Mouse (Mus musculus) MEL (cell line): ENCODE measurements around the gene Fubp3. TPM values are rescaled to one million over a fixed set of nuclear protein-coding genes. Genes with fewer than 3 reads are reported as not detected.

Experiments
- DNase-seq: peaks from one replicate; pipeline ENCODE4 v3.0.0; 2011; ENCODE audit warnings: low read depth, low spot score
- H3K27ac ChIP-seq: 2 replicates; pipeline ENCODE4 v1.5.1; 2012; ENCODE audit warnings: low read depth, mild to moderate bottlenecking, control low read depth, low read length, moderate library complexity; ENCODE audit not compliant: control insufficient read depth
- H3K27me3 ChIP-seq, 2 experiments: fragments of 150-350 bp in 1 of 2; sonication (generic) in 1 of 2; 2 replicates each; pipeline ENCODE4 v1.6.1; 2012; ENCODE audit warnings: low read length in 2 of 2, mild to moderate bottlenecking in 2 of 2, improper control_type of control experiment in 1 of 2, moderate library complexity in 1 of 2; ENCODE audit not compliant: insufficient read depth in 2 of 2, control insufficient read depth in 1 of 2
- H3K36me3 ChIP-seq, 2 experiments: 2 replicates each; pipeline ENCODE4 v1.6.1; 2012 to 2014; ENCODE audit warnings: low read length in 2 of 2, improper control_type of control experiment in 1 of 2, inconsistent platforms in 1 of 2, mild to moderate bottlenecking in 1 of 2; ENCODE audit not compliant: insufficient read depth in 2 of 2, control insufficient read depth in 1 of 2
- H3K4me1 ChIP-seq, 2 experiments: fragments of 150-350 bp in 1 of 2; sonication (generic) in 1 of 2; 2 replicates each; pipeline ENCODE4 v1.6.1; 2012; ENCODE audit warnings: low read length in 2 of 2, improper control_type of control experiment in 1 of 2, mild to moderate bottlenecking in 1 of 2; ENCODE audit not compliant: insufficient read depth in 2 of 2, control insufficient read depth in 1 of 2
- H3K4me3 ChIP-seq, 2 experiments: fragments of 150-350 bp in 1 of 2; sonication (generic) in 1 of 2; 2 replicates each; pipeline ENCODE4 v1.5.1; 2012; ENCODE audit warnings: low read depth in 2 of 2, low read length in 2 of 2, mild to moderate bottlenecking in 2 of 2, moderate library complexity in 2 of 2, control low read depth in 1 of 2, improper control_type of control experiment in 1 of 2; ENCODE audit not compliant: control insufficient read depth in 1 of 2, insufficient read depth in 1 of 2
- H3K79me2 ChIP-seq: 2 replicates; pipeline ENCODE4 v1.6.1; 2012; ENCODE audit warnings: mild to moderate bottlenecking, low read length, moderate library complexity; ENCODE audit not compliant: control insufficient read depth, poor library complexity, insufficient read depth
- H3K9ac ChIP-seq: 2 replicates; pipeline ENCODE4 v1.6.1; 2012; ENCODE audit warnings: low read depth, mild to moderate bottlenecking, control low read depth, low read length, moderate library complexity; ENCODE audit not compliant: control insufficient read depth, poor library complexity, severe bottlenecking
- H3K9me3 ChIP-seq: fragments of 150-350 bp; sonication (generic); replicated peaks from 2 replicates; pipeline ENCODE4 v1.6.1; 2012; ENCODE audit warnings: mild to moderate bottlenecking, low read length, improper control_type of control experiment, moderate library complexity; ENCODE audit not compliant: insufficient read depth
- BHLHE40 ChIP-seq: IDR thresholded peaks from 2 replicates; pipeline ENCODE4 v1.6.1; 2012; ENCODE audit warnings: low read depth, mild to moderate bottlenecking, inconsistent platforms, low read length, improper control_type of control experiment, borderline replicate concordance
- CHD2 ChIP-seq: IDR thresholded peaks from 2 replicates; pipeline ENCODE4 v1.6.1; 2011; ENCODE audit warnings: low read length, improper control_type of control experiment
- CTCF ChIP-seq, 3 experiments: IDR thresholded peaks in 2 of 3; conservative IDR thresholded peaks in 1 of 3; 2 replicates each; pipeline ENCODE4 v1.5.1; 2011 to 2012; ENCODE audit warnings: low read length in 3 of 3, low read depth in 2 of 3, mild to moderate bottlenecking in 2 of 3, improper control_type of control experiment in 1 of 3, inconsistent platforms in 1 of 3, mixed read lengths in 1 of 3, moderate library complexity in 1 of 3; ENCODE audit not compliant: control insufficient read depth in 1 of 3, insufficient read depth in 1 of 3, poor library complexity in 1 of 3, severe bottlenecking in 1 of 3
- EP300 ChIP-seq, 2 experiments: IDR thresholded peaks; 2 replicates each; pipeline ENCODE4 v1.6.1; 2011; ENCODE audit warnings: improper control_type of control experiment in 2 of 2, low read length in 2 of 2, low read depth in 1 of 2, mild to moderate bottlenecking in 1 of 2
- MAFK ChIP-seq: IDR thresholded peaks from 2 replicates; pipeline ENCODE4 v1.6.1; 2011; ENCODE audit warnings: low read depth, mild to moderate bottlenecking, low read length, improper control_type of control experiment, borderline replicate concordance
- MEF2A ChIP-seq: IDR thresholded peaks from 2 replicates; pipeline ENCODE4 v1.6.1; 2014; ENCODE audit warnings: low read depth, mild to moderate bottlenecking, inconsistent platforms, low read length, improper control_type of control experiment; ENCODE audit not compliant: poor library complexity, insufficient replicate concordance, severe bottlenecking; ENCODE audit errors: extremely low read depth
- POLR2AphosphoS5 ChIP-seq: IDR thresholded peaks from 2 replicates; pipeline ENCODE4 v1.6.1; 2012; ENCODE audit warnings: low read depth, borderline replicate concordance, mild to moderate bottlenecking, inconsistent platforms, low read length, moderate library complexity, mixed read lengths
- SIN3A ChIP-seq: IDR thresholded peaks from 2 replicates; pipeline ENCODE4 v1.6.1; 2012; ENCODE audit warnings: low read length, improper control_type of control experiment, inconsistent platforms
- TBP ChIP-seq: IDR thresholded peaks from 2 replicates; pipeline ENCODE4 v1.8.0; 2011; ENCODE audit warnings: low read depth, low read length, improper control_type of control experiment
- TCF12 ChIP-seq: IDR thresholded peaks from 2 replicates; pipeline ENCODE4 v1.6.1; 2014; ENCODE audit warnings: low read depth, mild to moderate bottlenecking, inconsistent platforms, low read length, improper control_type of control experiment, moderate library complexity
- USF1 ChIP-seq: IDR thresholded peaks from 2 replicates; pipeline ENCODE4 v1.6.1; 2014; ENCODE audit warnings: low read depth, mild to moderate bottlenecking, inconsistent platforms, low read length, improper control_type of control experiment, moderate library complexity
- ZC3H11A ChIP-seq: IDR thresholded peaks from 2 replicates; pipeline ENCODE4 v1.6.1; 2012; ENCODE audit warnings: low read depth, mild to moderate bottlenecking, inconsistent platforms, low read length, improper control_type of control experiment
- ZKSCAN1 ChIP-seq: IDR thresholded peaks from 2 replicates; pipeline ENCODE4 v1.6.1; 2012; ENCODE audit warnings: low read depth, mild to moderate bottlenecking, inconsistent platforms, low read length, improper control_type of control experiment, moderate library complexity
- polyA plus RNA-seq, 2 experiments: library from polyadenylated mRNA; stranded (reverse) in 1 of 2; unstranded in 1 of 2; fragments of >175 nt in 1 of 2; fragments of >200 nt in 1 of 2; gene quantifications; 2 replicates each; pipeline versions ENCODE4 v1.2.1 to v1.2.4; 2012; ENCODE audit warnings: low replicate concordance in 2 of 2, low read depth in 1 of 2; ENCODE audit not compliant: insufficient read length in 2 of 2, insufficient read depth in 1 of 2, missing spikeins in 1 of 2
- total RNA-seq: library from RNA; depleted of rRNA; stranded (reverse); fragments of 300-350 nt; gene quantifications from 2 replicates; pipeline ENCODE4 v1.2.3, GENCODE M21; 2012

The Fubp3 gene
- total and polyA plus RNA-seq, 3 experiments: 44.7 to 80.0 TPM; not detected in 1

DNA sequence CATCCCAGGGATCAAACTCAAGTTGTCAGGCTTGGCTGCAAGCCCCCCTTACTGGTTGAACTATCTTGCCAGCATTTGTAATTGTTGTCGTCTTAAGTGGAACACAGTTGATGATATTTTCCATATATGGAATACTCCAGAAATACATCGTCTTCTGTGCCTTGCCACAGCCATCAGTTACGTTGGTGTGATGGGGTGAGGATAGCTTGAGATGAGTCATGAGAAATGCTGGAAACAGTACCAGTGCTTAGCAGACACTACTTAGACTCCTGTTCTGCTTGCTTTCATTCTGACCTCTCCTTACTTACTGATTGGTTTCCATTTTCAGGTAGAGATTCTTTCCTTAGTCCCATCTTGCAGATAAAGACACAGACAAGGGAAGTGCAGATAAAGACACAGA is 61.1 kb downstream of the Fubp3 start:
- DNase-seq: no peak
- Histone ChIP-seq H3K9me3 (no peaks in the 10 kb centered on the region), H3K27ac (no peak overlapping the region), H3K36me3 (no peaks in the 10 kb centered on the region), H3K27me3 (no peaks in the 10 kb centered on the region; a peak in 1 of 4 replicates), H3K4me3 (no peak overlapping the region), H3K4me1 (no peaks in the 10 kb centered on the region), H3K9ac (no peak overlapping the region), H3K79me2 (no peaks in the 10 kb centered on the region)
- TF ChIP-seq BHLHE40 (no peak), ZKSCAN1 (no peak), TCF12 (no peak), SIN3A (no peak), TBP (no peak), EP300 (IDR thresholded peaks at IDR 0.05; ENCODE audit: low read depth in 1 of 2, low read length in 2 of 2) (no peak), USF1 (no peak), MAFK (no peak)

DNA sequence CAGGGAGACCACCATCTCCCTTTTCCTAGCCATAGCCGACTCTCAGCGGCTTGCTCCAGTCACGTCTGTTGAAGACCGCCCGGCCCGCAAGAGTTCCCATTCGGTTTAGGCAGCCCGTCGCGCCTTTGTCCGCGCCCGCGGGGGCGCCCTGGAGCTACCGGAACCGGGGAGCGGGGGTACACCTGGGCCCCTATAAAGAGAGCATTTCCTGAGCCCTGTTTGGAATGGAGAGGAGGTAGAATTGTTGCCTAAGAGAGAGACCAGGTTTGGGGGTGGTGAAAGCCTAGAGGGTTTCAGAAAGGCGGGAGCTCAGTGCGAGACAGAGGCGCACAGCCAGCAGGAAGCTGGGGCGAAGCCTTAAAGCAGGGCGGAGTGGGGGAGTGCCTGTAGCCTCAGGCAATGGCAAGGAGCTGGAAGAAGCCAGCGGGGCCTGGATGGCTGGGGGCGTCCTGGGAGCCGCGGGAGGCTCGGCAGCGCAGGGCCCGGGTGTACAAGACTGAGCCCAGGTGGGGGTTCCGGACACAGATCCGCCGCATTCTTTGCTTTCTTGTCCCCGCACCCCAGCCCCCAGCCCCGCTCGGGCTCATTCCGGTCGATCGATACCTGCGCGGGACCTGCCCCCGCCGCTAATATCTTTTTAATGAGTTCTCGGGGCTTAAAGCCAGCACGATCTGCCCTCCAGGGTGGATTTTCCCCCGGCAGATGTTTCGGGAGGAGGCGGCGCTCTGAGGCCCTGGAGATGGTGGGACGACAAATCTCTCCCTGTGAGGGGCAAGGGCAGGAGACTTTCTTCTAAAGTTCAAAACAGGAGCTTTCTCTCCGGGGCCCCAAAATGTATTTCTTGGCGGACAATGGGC is 63.1 kb downstream of the Fubp3 start:
- DNase-seq: no peak
- Histone ChIP-seq H3K27me3 (no peaks in the 10 kb centered on the region), H3K27ac (no peak overlapping the region), H3K9ac (no peak overlapping the region), H3K4me1 (no peaks in the 10 kb centered on the region), H3K4me3 (no peak overlapping the region), H3K9me3 (no peaks in the 10 kb centered on the region), H3K36me3 (no peaks in the 10 kb centered on the region), H3K79me2 (no peaks in the 10 kb centered on the region)
- TF ChIP-seq POLR2AphosphoS5 (no peak), ZC3H11A (no peak)

DNA sequence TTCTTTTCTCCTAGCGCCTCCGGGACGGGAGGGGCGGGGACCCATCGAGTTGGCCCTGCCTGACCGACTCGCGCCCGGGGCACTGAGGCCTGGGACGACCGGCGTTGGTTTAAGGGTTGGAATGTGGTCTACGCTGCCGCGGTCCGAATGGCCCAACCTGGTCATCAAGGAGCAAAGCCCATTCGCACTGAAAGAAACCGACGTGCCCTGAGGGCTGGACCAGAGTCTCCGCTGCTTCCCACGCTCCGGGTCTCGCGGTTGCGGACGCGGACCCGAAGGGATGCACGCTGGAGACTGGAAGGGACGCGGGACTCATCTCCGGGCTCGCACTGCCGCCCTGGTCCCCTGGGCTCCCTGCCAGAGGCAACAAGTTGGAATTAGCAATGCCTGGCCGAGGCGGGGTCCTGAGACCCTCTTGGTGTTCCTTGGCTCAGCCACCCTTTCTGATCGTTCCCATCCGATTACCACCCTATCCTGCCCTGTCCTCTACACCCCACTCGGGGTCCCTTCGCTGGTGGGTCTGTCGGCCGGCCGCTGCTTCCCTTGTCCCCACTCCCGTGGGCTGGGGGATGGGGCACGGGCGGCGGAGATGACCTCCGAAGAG is 63.8 kb downstream of the Fubp3 start:
- Histone ChIP-seq H3K79me2 (no peaks in the 10 kb centered on the region), H3K27ac (no peak overlapping the region), H3K9ac (no peak overlapping the region), H3K9me3 (no peaks in the 10 kb centered on the region), H3K4me1 (no peaks in the 10 kb centered on the region), H3K27me3 (no peaks in the 10 kb centered on the region), H3K36me3 (no peaks in the 10 kb centered on the region), H3K4me3 (no peak overlapping the region)
- no peak for DNase-seq
- TF ChIP-seq CHD2 (no peak), POLR2AphosphoS5 (no peak), CTCF (IDR thresholded peaks at IDR 0.05 in 2 of 3, conservative IDR thresholded peaks at IDR 0.05 in 1 of 3; ENCODE audit: control insufficient read depth in 1 of 3, insufficient read depth in 1 of 3, low read depth in 2 of 3, low read length in 3 of 3, poor library complexity in 1 of 3, severe bottlenecking in 1 of 3) (no peak), MEF2A (no peak)
